Mouse (Mus musculus): ENCODE results near the gene Taf1b. TPM values are rescaled to one million over a fixed set of nuclear protein-coding genes. Genes with fewer than 3 reads are reported as not detected.

The Taf1b gene
- polyA plus RNA-seq, 1 experiment from 2014 or later: 31.9 TPM

GRCm38 (mm10) chr12:24606166-24606565, 108.0 kb downstream of the Taf1b start:
- Histone ChIP-seq H3K4me2 (no peak overlapping the region), H3K9ac (replicated peaks) (no peak overlapping the region), H3K27ac (no peak overlapping the region), H3K36me3 (no peaks in the 10 kb centered on the region), H3K9me3 (no peaks in the 10 kb centered on the region), H3K4me1 (replicated peaks) (no peaks in the 10 kb centered on the region), H3K27me3 (no peaks in the 10 kb centered on the region; the same call in 1 of the 2 replicates), H3K4me3 (replicated peaks) (no peak overlapping the region)
- WGBS: 85% methylated on average over 10 of the region's 10 CpGs
- ATAC-seq (ENCODE audit: insufficient number of reproducible peaks, insufficient read depth, low FRiP score, low TSS enrichment, low read depth): no peak

Other genes starting within 250 kb of the Taf1b start
- 2.0 and 3.0 TPM in 2 replicates for gene Grhl1, start 73.9 kb downstream of the Taf1b start, polyA plus RNA-seq (2016; fragmentation: Nextera tagmentation; extraction: Ambion mirVana)
- gene Klf11, start 152.9 kb downstream of the Taf1b start, polyA plus RNA-seq (2016; fragmentation: Nextera tagmentation; extraction: Ambion mirVana): 12.0 and 12.8 TPM in 2 replicates
- 1.3 and 2.6 TPM in 2 replicates for gene Cys1, start 183.5 kb downstream of the Taf1b start, polyA plus RNA-seq (2016; fragmentation: Nextera tagmentation; extraction: Ambion mirVana)
- 367 and 394 TPM in 2 replicates for gene Rrm2, start 209.9 kb downstream of the Taf1b start, polyA plus RNA-seq (2016; fragmentation: Nextera tagmentation; extraction: Ambion mirVana)

All from limb, embryonic 12.5 days (tissue).